Mouse (Mus musculus): ENCODE measurements at regions not wholly inside any gene's neighbourhood (a gene's known extent, or its start where the extent isn't known, plus 50 kb on each side); places are given as distances from the start of the nearest gene placed in this dataset.
A peak's percentile ranks its signal among the peaks of the same experiment; 100 is the strongest.

- Histone ChIP-seq H3K4me2 (replicated peaks; ENCODE audit: low read depth, low read length) (no peak overlapping the region), H3K9ac (replicated peaks; ENCODE audit: low read depth) (no peak overlapping the region), H3K36me3 (ENCODE audit: insufficient read depth, low read length) (no peaks in the 10 kb centered on the region), H3K4me3 (ENCODE audit: low read depth, low read length) (no peak overlapping the region), H3K4me1 (ENCODE audit: insufficient read depth, low read depth, low read length) (no peaks in the 10 kb centered on the region), H3K9me3 (ENCODE audit: low read length) (no peaks in the 10 kb centered on the region), H3K27me3 (replicated peaks; ENCODE audit: insufficient read depth, low read length) (no peaks in the 10 kb centered on the region), H3K27ac (ENCODE audit: low read length) (no peak overlapping the region)
- ATAC-seq (no peak), DNase-seq (ENCODE audit: low spot score) (no peak)
- TF ChIP-seq CTCF (IDR thresholded peaks at IDR 0.05) = no peak
- no peak for TF ChIP-seq EP300 (IDR thresholded peaks at IDR 0.05)
- WGBS = 60% methylated on average over 6 of the region's 6 CpGs
These were observed 284.8 kb upstream of the Hs6st1 start for GRCm38 (mm10) chr1:35783427-35783826.

- Histone ChIP-seq H3K36me3 (ENCODE audit: insufficient read depth, low read length) (no peaks in the 10 kb centered on the region), H3K4me2 (replicated peaks; ENCODE audit: low read depth, low read length) (no peak overlapping the region), H3K27ac (ENCODE audit: low read length) (no peak overlapping the region), H3K4me1 (ENCODE audit: insufficient read depth, low read depth, low read length) (no peaks in the 10 kb centered on the region), H3K9ac (replicated peaks; ENCODE audit: low read depth) (no peak overlapping the region), H3K4me3 (ENCODE audit: low read depth, low read length) (no peak overlapping the region), H3K9me3 (ENCODE audit: low read length) (no peaks in the 10 kb centered on the region), H3K27me3 (replicated peaks; ENCODE audit: insufficient read depth, low read length) (no peaks in the 10 kb centered on the region)
- 68% methylated on average over 4 of the region's 4 CpGs for WGBS
- ATAC-seq (no peak), DNase-seq (ENCODE audit: low spot score) (no peak)
- TF ChIP-seq EP300 (IDR thresholded peaks at IDR 0.05) (no peak), CTCF (IDR thresholded peaks at IDR 0.05) (no peak)
These were observed 282.0 kb upstream of the Hs6st1 start for GRCm38 (mm10) chr1:35786241-35786640.

GRCm38 (mm10) chr1:35786668-35787213, 281.5 kb upstream of the Hs6st1 start:
- no peak for ATAC-seq
- Histone ChIP-seq H3K36me3 (ENCODE audit: insufficient read depth, low read length) (no peaks in the 10 kb centered on the region), H3K27me3 (replicated peaks; ENCODE audit: insufficient read depth, low read length) (no peaks in the 10 kb centered on the region), H3K4me1 (ENCODE audit: insufficient read depth, low read depth, low read length) (no peaks in the 10 kb centered on the region), H3K9me3 (ENCODE audit: low read length) (no peaks in the 10 kb centered on the region), H3K27ac (ENCODE audit: low read length) (no peak overlapping the region), H3K4me3 (ENCODE audit: low read depth, low read length) (no peak overlapping the region), H3K9ac (replicated peaks; ENCODE audit: low read depth) (no peak overlapping the region), H3K4me2 (replicated peaks; ENCODE audit: low read depth, low read length) (no peak overlapping the region)
- DNase-seq (ENCODE audit: low spot score) = no peak
- TF ChIP-seq EP300 (IDR thresholded peaks at IDR 0.05) (no peak), CTCF (IDR thresholded peaks at IDR 0.05) (no peak)
- 40% methylated on average over 8 of the region's 8 CpGs for WGBS

- no peaks in the 10 kb centered on the region for H3K36me3 ChIP-seq (ENCODE audit: insufficient read depth, low read length)
- H3K4me2 ChIP-seq (replicated peaks; ENCODE audit: low read depth, low read length) = no peak overlapping the region
- no peaks in the 10 kb centered on the region for H3K9me3 ChIP-seq (ENCODE audit: low read length)
- no peaks in the 10 kb centered on the region for H3K27me3 ChIP-seq (replicated peaks; ENCODE audit: insufficient read depth, low read length)
- H3K27ac ChIP-seq (ENCODE audit: low read length) = no peak overlapping the region
- H3K4me1 ChIP-seq (ENCODE audit: insufficient read depth, low read depth, low read length) = no peaks in the 10 kb centered on the region
- TF ChIP-seq EP300 (IDR thresholded peaks at IDR 0.05) (no peak), CTCF (IDR thresholded peaks at IDR 0.05) (no peak)
- WGBS = 48% methylated on average over 2 of the region's 2 CpGs
- no peak overlapping the region for H3K4me3 ChIP-seq (ENCODE audit: low read depth, low read length)
- DNase-seq (ENCODE audit: low spot score) = no peak
- no peak for ATAC-seq
- no peak overlapping the region for H3K9ac ChIP-seq (replicated peaks; ENCODE audit: low read depth)
These were observed 271.1 kb upstream of the Hs6st1 start for GRCm38 (mm10) chr1:35797064-35797463.

- no peaks in the 10 kb centered on the region for H3K4me1 ChIP-seq (ENCODE audit: insufficient read depth, low read depth, low read length)
- WGBS = 81% methylated on average over 2 of the region's 2 CpGs
- TF ChIP-seq EP300 (IDR thresholded peaks at IDR 0.05) (no peak), CTCF (IDR thresholded peaks at IDR 0.05) (no peak)
- H3K9me3 ChIP-seq (ENCODE audit: low read length) = no peaks in the 10 kb centered on the region
- no peak overlapping the region for H3K4me3 ChIP-seq (ENCODE audit: low read depth, low read length)
- ATAC-seq (no peak), DNase-seq (ENCODE audit: low spot score) (no peak)
- no peak overlapping the region for H3K4me2 ChIP-seq (replicated peaks; ENCODE audit: low read depth, low read length)
- no peak overlapping the region for H3K27ac ChIP-seq (ENCODE audit: low read length)
- H3K27me3 ChIP-seq (replicated peaks; ENCODE audit: insufficient read depth, low read length) = no peaks in the 10 kb centered on the region
- no peak overlapping the region for H3K9ac ChIP-seq (replicated peaks; ENCODE audit: low read depth)
- no peaks in the 10 kb centered on the region for H3K36me3 ChIP-seq (ENCODE audit: insufficient read depth, low read length)
These were observed 270.7 kb upstream of the Hs6st1 start for GRCm38 (mm10) chr1:35797526-35797925.

- 67% methylated on average over 3 of the region's 3 CpGs for WGBS
- Histone ChIP-seq H3K9me3 (ENCODE audit: low read length) (no peaks in the 10 kb centered on the region), H3K4me2 (replicated peaks; ENCODE audit: low read depth, low read length) (no peak overlapping the region), H3K27ac (ENCODE audit: low read length) (no peak overlapping the region), H3K4me3 (ENCODE audit: low read depth, low read length) (no peak overlapping the region), H3K36me3 (ENCODE audit: insufficient read depth, low read length) (no peaks in the 10 kb centered on the region), H3K9ac (replicated peaks; ENCODE audit: low read depth) (no peak overlapping the region), H3K27me3 (replicated peaks; ENCODE audit: insufficient read depth, low read length) (no peaks in the 10 kb centered on the region), H3K4me1 (ENCODE audit: insufficient read depth, low read depth, low read length) (no peaks in the 10 kb centered on the region)
- TF ChIP-seq EP300 (IDR thresholded peaks at IDR 0.05) (no peak), CTCF (IDR thresholded peaks at IDR 0.05) (no peak)
- ATAC-seq (peak; percentile 72), DNase-seq (ENCODE audit: low spot score) (peak; percentile 31)
These were observed 262.7 kb upstream of the Hs6st1 start for GRCm38 (mm10) chr1:35805546-35805945.

GRCm38 (mm10) chr1:35806329-35806728, 261.9 kb upstream of the Hs6st1 start:
- no peak overlapping the region for H3K9ac ChIP-seq (replicated peaks; ENCODE audit: low read depth)
- ATAC-seq (no peak), DNase-seq (ENCODE audit: low spot score) (no peak)
- no peaks in the 10 kb centered on the region for H3K4me1 ChIP-seq (ENCODE audit: insufficient read depth, low read depth, low read length)
- H3K36me3 ChIP-seq (ENCODE audit: insufficient read depth, low read length) = no peaks in the 10 kb centered on the region
- no peaks in the 10 kb centered on the region for H3K9me3 ChIP-seq (ENCODE audit: low read length)
- H3K4me2 ChIP-seq (replicated peaks; ENCODE audit: low read depth, low read length) = no peak overlapping the region
- WGBS = 48% methylated on average over 2 of the region's 2 CpGs
- no peak overlapping the region for H3K27ac ChIP-seq (ENCODE audit: low read length)
- H3K27me3 ChIP-seq (replicated peaks; ENCODE audit: insufficient read depth, low read length) = no peaks in the 10 kb centered on the region
- H3K4me3 ChIP-seq (ENCODE audit: low read depth, low read length) = no peak overlapping the region
- no peak for TF ChIP-seq CTCF (IDR thresholded peaks at IDR 0.05)
- no peak for TF ChIP-seq EP300 (IDR thresholded peaks at IDR 0.05)
